Mouse (Mus musculus) erythroblast, embryonic 14.5 days (primary cell): ENCODE data around the gene Mrpl22. TPM values are rescaled to one million over a fixed set of nuclear protein-coding genes. Genes with fewer than 3 reads are reported as not detected.
A peak's percentile ranks its signal among the peaks of the same experiment; 100 is the strongest.
"Not testable (repeated sequence)": the region's sequence is repeated elsewhere in the genome, so short reads cannot be mapped to it uniquely, and the experiment has no call there.

Experiments used
- H3K27me3 ChIP-seq: 2 replicates; pipeline ENCODE4 v1.6.1; 2012; ENCODE audit warnings: inconsistent platforms; ENCODE audit not compliant: control insufficient read depth
- H3K36me3 ChIP-seq: 2 replicates; pipeline ENCODE4 v1.6.1; 2012; ENCODE audit warnings: mild to moderate bottlenecking, inconsistent platforms; ENCODE audit not compliant: control insufficient read depth
- H3K4me1 ChIP-seq: 2 replicates; pipeline ENCODE4 v1.6.1; 2012; ENCODE audit warnings: inconsistent platforms; ENCODE audit not compliant: control insufficient read depth
- H3K4me3 ChIP-seq: replicated peaks from 2 replicates; pipeline ENCODE3; 2012; ENCODE audit warnings: moderate library complexity, mild to moderate bottlenecking, inconsistent platforms
- H3K9me3 ChIP-seq: 2 replicates; pipeline ENCODE4 v1.6.1; 2012; ENCODE audit warnings: low read length, inconsistent platforms, mixed read lengths; ENCODE audit not compliant: control insufficient read depth
- GATA1 ChIP-seq: IDR thresholded peaks from 2 replicates; pipeline ENCODE4 v1.6.1; 2012; ENCODE audit warnings: low read length, inconsistent platforms, mixed read lengths
- TAL1 ChIP-seq: IDR thresholded peaks from 3 replicates; pipeline ENCODE4 v1.6.1; 2012; ENCODE audit warnings: low read length, inconsistent platforms, mixed read lengths
- polyA plus RNA-seq: library from polyadenylated mRNA; stranded (reverse); fragments of >175 nt; gene quantifications from 2 replicates; pipeline ENCODE4 v1.2.3, GENCODE M21; 2012

Gene Mrpl22
- polyA plus RNA-seq, 1 experiment = 2.0 TPM

GRCm38 (mm10) chr11:58168167-58168915, 3.1 kb upstream of the Mrpl22 start, which contains the start of gene Gemin5:
TSS of gene Gemin5 (minus strand) at chr11:58168539.
- Histone ChIP-seq H3K36me3 (peaks cover 42% of the 10 kb centered on the region), H3K27me3 (no peaks in the 10 kb centered on the region), H3K4me3 (peak within 1 kb of the TSS; percentile 88), H3K9me3 (peaks cover 8% of the 10 kb centered on the region), H3K4me1 (peaks cover 48% of the 10 kb centered on the region)
- no peak for TF ChIP-seq GATA1

- Histone ChIP-seq H3K27me3 (no peaks in the 10 kb centered on the region; the same call in 1 of the 2 replicates), H3K4me1 (peaks cover 59% of the 10 kb centered on the region), H3K36me3 (peaks cover 43% of the 10 kb centered on the region), H3K9me3 (peaks cover 16% of the 10 kb centered on the region), H3K4me3 (no peak overlapping the region)
- TF ChIP-seq GATA1 = no peak
- TF ChIP-seq TAL1 = no peak
Observed at GRCm38 (mm10) chr11:58169666-58170065, 1.8 kb upstream of the Mrpl22 start.

- Histone ChIP-seq H3K4me1 (peaks cover 5% of the 10 kb centered on the region), H3K4me3 (no peak overlapping the region), H3K27me3 (no peaks in the 10 kb centered on the region), H3K9me3 (no peaks in the 10 kb centered on the region), H3K36me3 (peaks cover 65% of the 10 kb centered on the region)
- TF ChIP-seq TAL1 (no peak), GATA1 (no peak)
Observed at GRCm38 (mm10) chr11:58179563-58179962, 8.1 kb downstream of the Mrpl22 start.

- peaks cover 61% of the 10 kb centered on the region for H3K36me3 ChIP-seq
- not testable (repeated sequence) for H3K27me3 ChIP-seq, H3K4me1 ChIP-seq, H3K4me3 ChIP-seq, H3K9me3 ChIP-seq
Observed at GRCm38 (mm10) chr11:58179986-58180385, 8.5 kb downstream of the Mrpl22 start.

- peaks cover 5% of the 10 kb centered on the region for H3K4me1 ChIP-seq
- TF ChIP-seq GATA1 = no peak
- TF ChIP-seq TAL1 = no peak
- H3K27me3 ChIP-seq = no peaks in the 10 kb centered on the region
- H3K9me3 ChIP-seq = no peaks in the 10 kb centered on the region
- peaks cover 53% of the 10 kb centered on the region for H3K36me3 ChIP-seq
- H3K4me3 ChIP-seq = no peak overlapping the region
Observed at GRCm38 (mm10) chr11:58180756-58181155, 9.3 kb downstream of the Mrpl22 start.

GRCm38 (mm10) chr11:58183579-58183978, 12.1 kb downstream of the Mrpl22 start:
- Histone ChIP-seq H3K27me3 (peaks cover 4% of the 10 kb centered on the region), H3K9me3 (no peaks in the 10 kb centered on the region), H3K4me1 (peaks cover 5% of the 10 kb centered on the region), H3K36me3 (peaks cover 25% of the 10 kb centered on the region), H3K4me3 (no peak overlapping the region)
- TF ChIP-seq TAL1 = no peak
- TF ChIP-seq GATA1 = no peak

GRCm38 (mm10) chr11:58189675-58190074, 18.2 kb downstream of the Mrpl22 start:
- Histone ChIP-seq H3K27me3 (peaks cover 4% of the 10 kb centered on the region), H3K36me3 (no peaks in the 10 kb centered on the region), H3K9me3 (peaks cover 6% of the 10 kb centered on the region), H3K4me1 (peaks cover 8% of the 10 kb centered on the region), H3K4me3 (no peak overlapping the region)
- TF ChIP-seq TAL1 = no peak
- no peak for TF ChIP-seq GATA1

GRCm38 (mm10) chr11:58193326-58193725, 21.9 kb downstream of the Mrpl22 start:
- H3K9me3 ChIP-seq = peaks cover 6% of the 10 kb centered on the region
- TF ChIP-seq TAL1 = no peak
- TF ChIP-seq GATA1 = no peak
- H3K4me1 ChIP-seq = peaks cover 38% of the 10 kb centered on the region
- no peaks in the 10 kb centered on the region for H3K36me3 ChIP-seq
- no peak overlapping the region for H3K4me3 ChIP-seq
- H3K27me3 ChIP-seq = peaks cover 7% of the 10 kb centered on the region

- peaks cover 6% of the 10 kb centered on the region for H3K9me3 ChIP-seq
- H3K4me1 ChIP-seq = peaks cover 43% of the 10 kb centered on the region
- no peak overlapping the region for H3K4me3 ChIP-seq
- TF ChIP-seq GATA1 = no peak
- no peak for TF ChIP-seq TAL1
- H3K27me3 ChIP-seq = peaks cover 4% of the 10 kb centered on the region; the same call in 1 of the 2 replicates
- H3K36me3 ChIP-seq = no peaks in the 10 kb centered on the region
Observed at GRCm38 (mm10) chr11:58193860-58194520, 22.5 kb downstream of the Mrpl22 start.
